Mouse (Mus musculus): Measurements from ENCODE around the gene Fam45a.

Fam45a gene

GRCm38 (mm10) chr19:60804903-60805302 is 6.5 kb upstream of the Fam45a start:
- no peak for TF ChIP-seq GATA4 (IDR thresholded peaks at IDR 0.05; ENCODE audit: insufficient replicate concordance, low read length)

DNA sequence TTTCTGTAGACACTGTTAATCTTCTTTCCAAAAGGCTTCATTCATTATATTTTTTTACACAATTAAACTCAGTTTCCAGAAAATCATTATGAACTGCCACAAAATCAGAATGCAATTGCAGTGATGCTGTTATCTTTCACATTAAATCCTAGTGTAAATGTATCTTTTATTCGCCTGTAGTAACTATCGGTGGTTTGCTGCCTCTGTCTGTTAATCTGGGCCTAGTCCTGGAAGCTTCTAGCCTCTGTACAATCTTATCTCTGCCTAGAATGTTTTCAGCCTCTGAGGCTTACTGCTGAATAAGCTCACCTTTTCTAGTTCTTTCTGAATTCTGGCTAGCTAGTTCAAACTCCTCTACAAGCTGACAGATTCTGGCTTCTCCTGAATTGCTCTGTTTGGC is 1.5 kb upstream of the Fam45a start:
- no peak for TF ChIP-seq GATA4 (IDR thresholded peaks at IDR 0.05; ENCODE audit: insufficient replicate concordance, low read length)

DNA sequence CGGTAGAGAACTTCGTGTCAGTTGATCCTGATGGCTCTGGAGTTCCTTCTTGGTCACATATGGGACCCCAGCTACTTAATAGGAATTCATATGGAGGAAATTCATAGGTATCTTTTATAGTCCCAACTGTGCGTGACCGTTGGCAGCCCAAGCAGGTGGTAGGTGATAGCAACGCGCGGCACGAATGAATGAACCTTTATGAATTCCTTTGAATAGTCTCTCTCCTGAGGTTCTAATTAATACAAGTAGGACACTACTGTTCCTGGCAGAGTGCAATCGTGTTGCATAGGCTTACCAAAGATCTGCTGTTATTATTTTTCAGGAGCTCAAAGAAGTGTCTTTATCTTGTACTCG is 628 bp downstream of the Fam45a start:
- no peak for TF ChIP-seq GATA4 (IDR thresholded peaks at IDR 0.05; ENCODE audit: insufficient replicate concordance, low read length)

DNA sequence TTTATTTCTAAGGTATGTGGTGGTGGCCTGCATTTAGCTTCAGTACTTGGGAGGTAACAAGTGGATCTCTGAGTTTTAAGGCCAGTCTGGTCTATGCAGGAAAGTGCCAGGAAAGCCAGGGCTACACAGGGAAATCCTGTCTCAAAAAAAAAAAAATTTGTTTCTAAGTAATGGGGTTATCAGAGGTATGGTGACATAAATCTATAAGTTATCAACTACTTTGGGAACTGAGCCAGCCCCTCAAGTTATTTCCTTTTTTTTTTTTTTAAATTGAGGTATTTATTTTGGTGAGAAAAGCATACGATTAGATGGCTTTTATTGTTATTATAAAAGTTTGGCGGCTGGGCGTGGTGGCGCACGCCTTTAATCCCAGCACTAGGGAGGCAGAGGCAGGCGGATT is 1.7 kb downstream of the Fam45a start:
- no peak for TF ChIP-seq GATA4 (IDR thresholded peaks at IDR 0.05; ENCODE audit: insufficient replicate concordance, low read length)

DNA sequence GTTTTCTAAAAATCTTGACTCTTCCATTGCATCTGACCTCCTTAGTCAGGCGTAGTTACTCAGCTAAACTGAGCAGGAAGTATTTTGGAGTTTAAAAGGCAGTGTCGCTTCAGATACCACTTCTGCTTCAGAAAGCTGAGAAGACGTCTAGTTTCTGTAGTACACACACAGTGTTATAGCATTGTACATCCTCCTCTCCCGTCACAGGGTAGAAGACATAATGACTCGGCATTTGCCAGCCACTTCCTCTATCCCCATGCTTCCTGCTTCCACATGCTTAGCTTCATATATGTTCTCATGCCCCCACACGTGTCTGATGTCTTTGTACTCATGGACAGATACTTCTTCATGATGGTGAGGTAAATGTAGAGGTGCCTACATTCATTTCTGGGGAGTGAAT is 7.3 kb downstream of the Fam45a start:
- TF ChIP-seq GATA4 (IDR thresholded peaks at IDR 0.05; ENCODE audit: insufficient replicate concordance, low read length), result no peak

- TF ChIP-seq GATA4 (IDR thresholded peaks at IDR 0.05; ENCODE audit: insufficient replicate concordance, low read length), result no peak
Observed at GRCm38 (mm10) chr19:60837747-60838146, 26.4 kb downstream of the Fam45a start.

DNA sequence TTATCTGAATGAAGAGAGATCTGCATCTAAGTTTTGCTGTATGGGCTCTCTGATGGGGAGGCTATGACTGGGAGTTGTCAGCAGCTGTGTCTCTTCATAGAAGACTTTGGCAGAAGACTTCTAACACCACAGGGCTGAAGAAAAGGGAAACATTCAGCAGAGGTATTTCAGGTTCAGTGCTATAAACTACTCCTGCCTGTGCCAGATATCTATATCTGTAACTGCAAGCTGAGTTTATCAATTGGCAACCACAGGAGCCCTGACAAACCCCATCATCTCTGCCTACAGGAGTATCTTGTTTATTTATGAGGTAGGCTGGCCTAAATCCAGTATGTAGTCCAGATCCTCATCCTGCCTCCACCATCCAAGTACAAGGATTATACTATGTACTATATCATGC is 31.9 kb downstream of the Fam45a start:
- no peak for TF ChIP-seq GATA4 (IDR thresholded peaks at IDR 0.05; ENCODE audit: insufficient replicate concordance, low read length)

DNA sequence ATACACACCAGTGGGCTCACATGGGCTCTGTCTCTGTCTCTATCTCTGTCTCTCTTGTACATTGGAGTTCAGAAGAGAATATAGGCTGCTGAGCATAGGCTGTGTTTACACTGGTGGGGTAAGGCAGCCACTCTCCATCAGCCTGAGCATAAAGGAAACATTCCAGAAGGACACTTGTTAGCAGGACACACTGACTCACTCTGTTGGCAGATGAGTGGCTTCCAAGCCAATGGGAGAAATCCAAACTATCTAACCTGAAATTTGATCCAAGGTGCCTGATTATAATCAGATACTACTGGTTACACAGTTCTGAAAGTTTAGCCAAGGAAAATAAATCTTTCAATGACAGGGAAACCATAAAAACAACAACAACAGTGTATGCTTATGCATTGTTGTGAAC is 34.3 kb downstream of the Fam45a start:
- no peak for TF ChIP-seq GATA4 (IDR thresholded peaks at IDR 0.05; ENCODE audit: insufficient replicate concordance, low read length)

GRCm38 (mm10) chr19:60860868-60861700 is 49.7 kb downstream of the Fam45a start, which contains the start of gene Sfxn4:
TSS of gene Sfxn4 (minus strand) at chr19:60861479.
- TF ChIP-seq GATA4 (IDR thresholded peaks at IDR 0.05; ENCODE audit: insufficient replicate concordance, low read length), result no peak; the same call in 1 of the 2 replicates

DNA sequence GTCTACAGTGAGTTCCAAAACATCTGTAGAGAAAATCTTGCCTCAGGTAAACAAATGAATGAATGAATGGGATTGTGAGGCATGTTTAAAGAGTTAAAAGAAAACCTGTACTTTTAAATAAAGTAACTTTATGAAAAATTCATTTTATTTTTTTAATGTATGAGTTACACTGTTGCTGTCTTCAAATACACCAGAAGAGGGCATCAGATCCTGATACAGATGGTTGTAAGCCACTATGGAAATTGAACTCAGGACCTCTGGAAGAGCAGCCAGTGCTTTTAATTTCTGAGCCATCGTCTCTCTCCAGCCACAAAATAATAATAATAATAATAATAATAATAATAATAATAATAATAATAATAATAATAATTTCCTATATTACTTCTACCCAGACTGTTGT is 59.1 kb downstream of the Fam45a start:
- no peak for TF ChIP-seq GATA4 (IDR thresholded peaks at IDR 0.05; ENCODE audit: insufficient replicate concordance, low read length)

DNA sequence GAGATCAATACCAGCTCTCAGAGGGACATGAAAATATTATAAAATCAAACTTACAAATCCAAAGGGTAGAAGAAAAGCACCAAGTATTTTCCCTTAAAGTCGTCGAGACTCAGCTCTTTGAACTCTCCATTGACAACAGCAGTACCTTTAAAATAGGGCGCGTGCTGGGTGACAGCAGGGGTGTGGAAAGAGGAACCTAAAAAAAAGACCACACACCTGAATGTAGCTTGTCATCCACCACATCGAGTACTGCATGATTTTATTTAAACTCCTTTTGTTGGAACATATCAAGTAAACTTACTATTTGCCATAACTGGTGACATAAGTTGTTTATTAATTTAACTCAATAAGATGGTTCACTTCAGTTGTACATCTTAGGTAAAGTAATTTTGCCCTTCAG is 60.0 kb downstream of the Fam45a start:
- no peak for TF ChIP-seq GATA4 (IDR thresholded peaks at IDR 0.05; ENCODE audit: insufficient replicate concordance, low read length)

DNA sequence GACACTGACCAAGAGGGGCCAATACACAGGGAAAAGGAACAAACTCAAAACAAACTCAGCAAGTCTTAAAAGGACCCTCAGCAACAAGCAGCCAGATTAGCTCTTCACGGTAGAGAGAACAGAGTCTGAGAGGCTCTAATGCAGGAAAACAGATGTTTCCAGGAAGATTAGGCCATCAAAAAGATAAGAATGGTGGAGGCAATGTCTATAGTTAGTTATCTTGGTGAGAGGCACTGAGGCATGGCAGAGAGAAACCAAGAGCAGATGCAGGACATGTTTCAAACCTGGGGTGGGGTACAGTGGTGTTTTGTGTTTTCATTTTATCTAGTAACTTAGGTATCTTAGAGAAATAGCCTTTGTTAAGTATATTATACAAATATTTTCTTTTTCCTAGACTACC is 60.9 kb downstream of the Fam45a start:
- TF ChIP-seq GATA4 (IDR thresholded peaks at IDR 0.05; ENCODE audit: insufficient replicate concordance, low read length), result no peak

DNA sequence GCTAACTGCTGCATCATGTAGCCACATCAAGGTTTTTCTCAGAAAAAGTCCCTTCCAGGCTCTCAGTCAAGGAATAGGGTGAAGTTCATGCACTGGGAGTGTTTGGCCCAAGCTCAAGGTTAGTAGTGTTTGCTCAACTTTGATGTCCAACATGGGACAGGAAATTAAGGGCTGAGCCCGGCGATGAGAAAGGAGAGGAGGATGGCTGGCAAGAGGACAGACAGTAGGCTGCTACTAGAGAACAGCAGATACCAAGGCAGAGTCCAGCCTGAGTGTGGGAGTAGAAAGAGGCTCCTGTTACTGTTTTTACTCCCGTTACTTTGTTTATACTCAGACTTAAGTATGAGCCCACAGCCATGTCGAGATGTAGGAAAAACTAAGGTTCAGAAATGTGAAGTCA is 62.1 kb downstream of the Fam45a start:
- TF ChIP-seq GATA4 (IDR thresholded peaks at IDR 0.05; ENCODE audit: insufficient replicate concordance, low read length), result no peak

DNA sequence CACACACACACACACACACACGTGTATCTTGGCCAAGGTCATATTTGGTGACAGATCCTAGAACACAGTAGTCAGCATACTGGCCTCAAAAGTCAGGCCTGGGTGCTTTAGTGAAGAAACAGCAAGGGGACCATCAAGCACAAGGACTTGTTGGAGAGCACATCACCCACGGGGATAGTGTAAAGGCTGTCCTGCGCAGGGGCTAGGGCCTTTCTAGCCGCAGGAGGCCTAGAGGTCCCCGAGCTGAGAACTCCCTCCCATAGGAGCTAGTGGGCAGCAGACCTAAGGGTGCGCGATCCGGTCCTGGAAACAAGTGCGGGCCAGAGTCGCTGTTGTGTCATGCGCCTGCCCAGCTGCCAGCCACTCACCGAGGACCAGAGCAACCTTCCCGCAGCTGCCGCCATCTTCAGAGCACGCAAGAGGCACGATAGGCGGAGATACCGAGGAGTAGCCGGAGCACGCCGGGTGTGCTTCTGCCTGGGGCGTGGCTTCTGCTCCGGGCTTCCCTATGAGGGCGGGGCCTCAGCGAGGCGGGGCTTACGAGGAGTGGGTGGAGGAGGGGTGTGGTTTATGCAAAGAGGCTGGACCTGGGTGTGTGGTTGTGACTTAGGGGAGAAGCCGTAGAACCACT is 62.8 kb downstream of the Fam45a start, which contains the start of gene Prdx3:
Gene Prdx3 (minus strand): TSS at position 493 of the 631 bp plus-strand sequence.
- TF ChIP-seq GATA4 (IDR thresholded peaks at IDR 0.05; ENCODE audit: insufficient replicate concordance, low read length), result peak; percentile 55; the same call in 1 of the 2 replicates

DNA sequence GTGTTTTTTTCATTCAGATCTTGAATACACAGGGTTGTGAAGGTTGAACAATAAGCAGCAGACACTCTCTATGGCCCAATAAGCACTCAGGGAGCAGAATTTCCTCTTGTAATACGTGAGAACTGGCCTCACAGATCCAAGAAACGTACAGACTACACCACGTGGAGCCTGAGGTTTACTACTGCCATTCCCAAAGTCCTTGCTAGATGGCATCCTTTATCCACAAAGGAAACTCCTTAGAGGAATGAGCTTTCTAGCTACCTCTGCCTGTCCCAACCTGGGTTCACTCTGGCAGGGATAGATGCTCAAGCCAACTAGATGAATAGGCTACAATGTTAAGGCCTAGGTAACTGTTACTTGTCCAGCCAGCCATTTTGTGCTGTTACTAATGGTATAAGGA is 71.7 kb downstream of the Fam45a start:
- TF ChIP-seq GATA4 (IDR thresholded peaks at IDR 0.05; ENCODE audit: insufficient replicate concordance, low read length), result no peak

Measured in liver, adult (tissue).